Mouse (Mus musculus): Measurements from ENCODE around the gene Phlda2.

Gene Phlda2

DNA sequence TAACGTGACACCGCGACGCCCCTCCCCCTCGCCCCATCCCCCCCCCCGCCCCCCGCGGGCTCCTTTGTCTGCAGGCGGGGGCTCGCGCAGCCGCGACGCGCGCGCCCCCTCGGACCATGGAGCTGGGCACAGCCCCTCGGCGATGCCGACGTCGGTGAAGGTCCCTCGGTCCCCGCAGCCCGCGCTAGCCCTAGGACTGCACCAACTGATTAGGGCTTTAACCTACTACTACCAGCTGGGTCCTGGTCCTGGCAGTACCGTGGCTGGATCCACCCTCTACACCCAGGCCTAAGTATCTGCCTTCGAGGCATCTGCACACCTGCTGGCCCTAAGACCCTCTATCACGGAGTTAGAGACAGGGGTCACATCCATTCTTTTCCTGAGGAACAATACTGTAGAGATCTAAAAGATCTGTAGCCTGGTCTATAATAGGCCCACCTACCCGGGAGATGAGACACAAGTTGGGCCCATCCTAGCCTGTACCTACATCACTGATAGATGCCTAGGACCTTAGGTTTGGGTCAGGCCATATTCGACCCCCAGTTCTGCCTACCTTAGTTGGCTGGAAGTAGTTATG, 41.6 kb downstream of the Phlda2 start:
- no peak for DNase-seq

DNA sequence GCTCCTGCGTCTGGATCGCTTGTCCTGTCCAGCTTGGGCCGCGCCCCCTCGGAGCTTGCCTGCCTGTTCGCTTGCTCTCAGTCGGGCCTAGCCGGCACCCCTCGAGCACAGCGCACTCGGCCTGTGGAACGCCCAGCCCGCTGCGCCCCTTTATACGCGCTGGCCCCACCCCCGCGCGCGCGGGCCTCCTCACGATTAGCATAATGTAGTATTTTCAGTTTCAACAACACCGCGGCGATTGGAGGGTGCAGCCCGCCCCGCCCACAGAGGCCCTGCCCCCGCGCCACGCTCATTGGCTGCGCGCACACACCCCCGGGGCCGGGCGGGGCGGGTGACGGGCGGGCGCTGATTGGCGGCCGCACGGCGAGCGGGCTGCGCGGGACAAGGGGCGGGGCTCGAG, 42.1 kb downstream of the Phlda2 start, which contains the start of gene Cdkn1c:
Gene Cdkn1c (minus strand): TSS at position 177 of the 400 bp plus-strand sequence.
- DNase-seq: peak; percentile 84 to 90

DNA sequence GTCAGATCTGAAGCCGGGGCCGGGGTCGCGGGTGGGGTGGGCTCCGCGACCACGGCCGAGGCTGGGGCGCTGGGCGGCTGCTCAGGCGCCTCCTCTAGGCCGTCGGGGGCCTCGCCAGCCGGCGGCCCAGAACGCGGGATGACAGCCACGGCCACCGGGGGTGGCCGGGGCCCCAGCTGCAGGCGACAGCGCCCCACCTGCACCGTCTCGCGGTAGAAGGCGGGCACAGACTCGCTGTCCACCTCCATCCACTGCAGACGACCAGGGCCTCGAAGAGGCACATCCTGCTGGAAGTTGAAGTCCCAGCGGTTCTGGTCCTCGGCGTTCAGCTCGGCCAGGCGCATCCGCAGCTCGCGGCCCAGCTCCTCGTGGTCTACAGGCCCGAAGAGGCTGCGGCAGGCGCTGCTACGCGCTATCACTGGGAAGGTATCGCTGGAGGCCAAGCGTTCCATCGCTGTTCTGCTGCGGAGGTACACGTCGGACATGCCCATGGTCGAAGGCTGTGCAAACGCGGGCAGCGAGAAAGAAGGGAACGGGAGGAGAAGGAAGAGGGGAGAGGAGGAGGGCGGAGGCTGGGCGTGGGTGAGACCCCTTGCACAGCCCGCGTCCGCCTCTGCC, 42.6 kb downstream of the Phlda2 start:
- DNase-seq: no peak

DNA sequence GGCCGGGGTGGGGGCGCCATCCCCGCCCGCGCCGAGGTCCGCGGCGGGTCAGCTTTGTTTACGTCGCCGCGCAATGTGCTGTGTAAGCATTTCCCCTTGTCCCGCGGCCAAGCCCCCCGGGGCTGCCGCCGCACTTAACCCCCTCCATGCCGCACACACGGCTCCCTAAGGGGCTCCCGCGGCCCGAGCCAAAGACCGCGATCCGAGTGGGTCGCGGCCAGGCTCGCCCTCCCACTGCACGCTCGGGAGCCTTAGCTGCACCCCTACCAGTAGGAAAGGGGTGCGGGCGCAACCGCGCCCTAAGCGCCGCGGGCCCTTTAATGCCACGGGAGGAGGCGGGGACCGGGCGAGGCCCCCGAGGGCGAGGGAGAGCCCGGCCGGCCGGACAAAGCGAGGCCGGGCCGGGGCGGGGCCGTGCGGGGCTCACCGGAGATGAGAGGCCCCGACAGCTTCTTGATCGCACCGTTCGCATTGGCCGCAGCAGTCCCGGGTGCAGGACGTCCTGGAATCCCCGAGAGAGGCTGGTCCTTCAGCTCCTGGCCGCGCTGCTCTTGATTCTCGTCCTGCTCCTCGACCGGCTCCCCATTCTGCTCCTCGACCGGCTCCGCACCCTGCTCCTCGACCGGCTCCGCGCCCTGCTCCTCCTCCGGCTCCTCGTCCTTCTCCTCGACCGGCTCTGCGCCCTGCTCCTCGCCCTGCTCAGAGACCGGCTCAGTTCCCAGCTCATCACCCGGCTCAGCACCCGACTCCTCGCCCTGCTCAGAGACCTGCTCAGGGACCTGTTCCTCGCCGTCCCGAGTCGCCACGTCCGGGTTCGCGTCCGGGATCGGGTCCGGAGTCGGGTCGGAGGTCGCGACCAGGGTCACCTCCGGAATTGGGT, 43.4 kb downstream of the Phlda2 start:
- no peak for DNase-seq

DNA sequence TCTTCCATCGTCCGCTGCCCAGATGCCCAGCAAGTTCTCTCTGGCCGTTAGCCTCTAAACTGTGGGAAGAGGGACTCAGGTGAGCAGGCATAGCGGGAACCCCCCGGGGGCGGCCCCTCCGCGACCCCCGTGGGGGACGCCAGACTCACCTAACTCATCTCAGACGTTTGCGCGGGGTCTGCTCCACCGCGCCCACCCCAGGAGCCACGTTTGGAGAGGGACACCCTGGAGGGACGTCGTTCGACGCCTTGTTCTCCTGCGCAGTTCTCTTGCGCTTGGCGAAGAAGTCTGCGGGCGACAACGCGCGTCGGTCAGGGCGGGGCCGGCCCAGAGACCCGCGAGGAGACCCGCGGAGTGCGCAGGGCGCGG, 44.0 kb downstream of the Phlda2 start:
- no peak for DNase-seq

Data from thymus, postnatal 36 days (tissue).